Mouse (Mus musculus) heart, embryonic 14.5 days (tissue): ENCODE measurements at regions not wholly inside any gene's neighbourhood (a gene's known extent, or its start where the extent isn't known, plus 50 kb on each side); places are given as distances from the start of the nearest gene placed in this dataset.

ENCODE experiments used
- ATAC-seq: fragments of 200-750 bp; cut with Nextera tagmentation; 2 replicates; pipeline ENCODE4 v1.8.0; 2017; ENCODE audit warnings: low read depth, moderate TSS enrichment; ENCODE audit not compliant: insufficient number of reproducible peaks, insufficient read depth, low FRiP score
- H3K27ac ChIP-seq, 2 experiments: fragments of 200-500 bp in 1 of 2; fragments of 300-500 bp in 1 of 2; sonication (generic) in 1 of 2; replicated peaks in 1 of 2; 2 replicates each; pipeline ENCODE4 v1.5.1; 2012 to 2014; ENCODE audit warnings: low read depth in 2 of 2, low read length in 2 of 2, control low read depth in 1 of 2, mild to moderate bottlenecking in 1 of 2, mixed read lengths in 1 of 2; ENCODE audit not compliant: control insufficient read depth in 1 of 2, insufficient read depth in 1 of 2
- H3K27me3 ChIP-seq: fragments of 300-500 bp; sonication (generic); 2 replicates; pipeline ENCODE4 v1.6.1; 2014; ENCODE audit warnings: mild to moderate bottlenecking, low read length, control low read depth; ENCODE audit not compliant: control insufficient read depth, insufficient read depth
- H3K36me3 ChIP-seq: fragments of 300-500 bp; sonication (generic); 2 replicates; pipeline ENCODE4 v1.6.1; 2014; ENCODE audit warnings: mild to moderate bottlenecking, control low read depth, low read length, mixed read lengths; ENCODE audit not compliant: control insufficient read depth, insufficient read depth
- H3K4me1 ChIP-seq, 2 experiments: fragments of 200-500 bp in 1 of 2; fragments of 300-500 bp in 1 of 2; sonication (generic) in 1 of 2; 2 replicates each; pipeline ENCODE4 v1.6.1; 2012 to 2014; ENCODE audit warnings: low read length in 2 of 2, control low read depth in 1 of 2, mixed read lengths in 1 of 2; ENCODE audit not compliant: control insufficient read depth in 2 of 2, insufficient read depth in 2 of 2
- H3K4me2 ChIP-seq: fragments of 300-500 bp; sonication (generic); 2 replicates; pipeline ENCODE4 v1.6.1; 2014; ENCODE audit warnings: mild to moderate bottlenecking, low read length
- H3K4me3 ChIP-seq, 2 experiments: fragments of 200-500 bp in 1 of 2; fragments of 300-500 bp in 1 of 2; sonication (generic) in 1 of 2; 2 replicates each; pipeline ENCODE4 v1.5.1; 2012 to 2014; ENCODE audit warnings: low read length in 2 of 2, mild to moderate bottlenecking in 2 of 2, control low read depth in 1 of 2, low read depth in 1 of 2, moderate library complexity in 1 of 2; ENCODE audit not compliant: control insufficient read depth in 1 of 2, insufficient read depth in 1 of 2
- H3K9ac ChIP-seq: fragments of 300-500 bp; sonication (generic); 2 replicates; pipeline ENCODE4 v1.6.1; 2014; ENCODE audit warnings: mild to moderate bottlenecking, low read length
- H3K9me3 ChIP-seq: fragments of 300-500 bp; sonication (generic); 2 replicates; pipeline ENCODE4 v1.6.1; 2016; ENCODE audit warnings: low read length, control low read depth; ENCODE audit not compliant: control insufficient read depth
- WGBS: fragments of 180-500 bp; shearing (Covaris S2); extraction: QIAGEN DNeasy Blood & Tissue Kit; methylation state at CpG from one replicate; pipeline ENCODE4 v1.1.7; 2014; 5-methylcytosine and 5-hydroxymethylcytosine counted together

DNA sequence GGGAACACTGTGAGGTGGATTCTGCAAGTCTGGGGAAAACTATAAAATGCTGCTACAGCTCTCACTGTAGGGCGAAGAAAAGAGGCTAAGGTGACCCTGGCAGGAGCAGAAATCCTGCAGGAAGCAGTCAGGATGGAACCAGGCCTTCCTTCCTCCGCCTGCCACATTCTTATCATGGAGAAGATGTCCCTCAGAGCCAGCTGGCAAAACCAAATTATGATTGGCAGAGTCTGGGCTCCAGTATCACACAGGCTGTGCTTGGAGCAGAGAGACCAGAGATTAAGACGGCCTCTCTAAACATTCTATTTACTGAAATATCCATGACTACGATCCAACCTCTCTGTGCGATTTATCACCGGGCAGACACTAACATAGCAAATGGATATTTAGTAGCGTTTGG lies 92.2 kb upstream of the Max start:
- no peak overlapping the region for H3K4me2 ChIP-seq
- no peaks in the 10 kb centered on the region for H3K9me3 ChIP-seq
- 86% methylated on average over 7 of the region's 7 CpGs for WGBS
- H3K27ac ChIP-seq: no peak overlapping the region
- H3K36me3 ChIP-seq: no peaks in the 10 kb centered on the region
- H3K4me1 ChIP-seq: peaks cover 0 to 5% of the 10 kb centered on the region in 2 experiments; a peak in 1 of 4 replicates
- no peak for ATAC-seq
- no peak overlapping the region for H3K4me3 ChIP-seq
- H3K27me3 ChIP-seq: peaks cover 5% of the 10 kb centered on the region; the same call in 1 of the 2 replicates
- H3K9ac ChIP-seq: no peak overlapping the region

- no peak overlapping the region for H3K9ac ChIP-seq
- no peak overlapping the region for H3K4me2 ChIP-seq
- no peak overlapping the region for H3K27ac ChIP-seq
- peaks cover 5% of the 10 kb centered on the region; the same call in 1 of the 2 replicates for H3K27me3 ChIP-seq
- no peaks in the 10 kb centered on the region for H3K36me3 ChIP-seq
- peaks cover 3 to 5% of the 10 kb centered on the region in 2 experiments; a peak in 2 of 4 replicates for H3K4me1 ChIP-seq
- WGBS: 47% methylated on average over 6 of the region's 6 CpGs
- H3K4me3 ChIP-seq: no peak overlapping the region
- ATAC-seq: no peak
- no peaks in the 10 kb centered on the region for H3K9me3 ChIP-seq
Observed at GRCm38 (mm10) chr12:77052853-77053252, 90.9 kb upstream of the Max start.

DNA sequence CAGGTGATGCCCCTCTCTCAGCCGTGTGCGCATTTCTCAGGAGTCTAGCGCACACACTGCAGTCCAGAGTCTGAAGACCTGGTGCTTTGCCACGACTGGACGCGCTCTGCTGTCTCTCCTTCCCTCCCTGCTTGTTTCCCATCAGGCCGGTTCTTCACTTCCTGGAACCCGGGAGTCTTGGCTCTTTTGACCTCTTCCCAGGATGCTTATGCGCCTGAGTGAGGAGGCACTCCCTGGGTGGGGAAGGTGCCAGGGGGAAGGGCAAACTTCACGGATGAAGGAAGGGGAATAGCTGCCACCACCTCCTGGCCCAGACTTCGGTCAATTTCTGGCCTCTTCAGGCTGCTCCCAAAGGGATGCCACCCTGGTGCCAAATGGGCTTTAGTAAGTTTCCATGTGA lies 86.4 kb upstream of the Max start:
- no peak overlapping the region for H3K4me3 ChIP-seq
- 42% methylated on average over 11 of the region's 11 CpGs for WGBS
- peaks cover 2 to 9% of the 10 kb centered on the region in 2 experiments; a peak in 2 of 4 replicates for H3K4me1 ChIP-seq
- no peak overlapping the region for H3K9ac ChIP-seq
- no peak overlapping the region for H3K4me2 ChIP-seq
- H3K9me3 ChIP-seq: no peaks in the 10 kb centered on the region
- H3K27me3 ChIP-seq: no peaks in the 10 kb centered on the region
- H3K36me3 ChIP-seq: no peaks in the 10 kb centered on the region
- no peak overlapping the region for H3K27ac ChIP-seq
- no peak for ATAC-seq

DNA sequence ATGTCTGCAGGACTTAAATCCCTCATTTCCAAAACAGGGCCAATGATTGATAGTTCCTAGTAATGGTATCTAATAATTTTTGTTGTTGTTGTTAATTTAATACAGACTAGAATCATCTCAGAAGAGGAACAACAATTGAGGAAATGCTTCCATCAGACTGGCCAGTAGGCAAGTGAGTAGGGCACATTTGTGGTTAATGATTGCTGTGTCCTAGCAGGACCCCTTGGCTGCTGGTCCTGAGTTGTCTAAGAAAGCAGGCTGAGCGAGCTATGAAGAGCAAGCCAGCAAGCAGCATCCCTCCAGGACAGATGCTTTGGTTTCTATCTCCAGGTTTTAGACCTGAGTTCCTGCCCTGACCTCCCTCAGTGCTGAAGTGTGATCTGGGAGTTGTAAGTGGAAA lies 85.3 kb upstream of the Max start:
- whole genome bisulfite sequencing: 69% methylated on average over 1 of the region's 1 CpGs

GRCm38 (mm10) chr12:77045956-77046355 lies 84.0 kb upstream of the Max start:
- no peak overlapping the region for H3K27ac ChIP-seq
- 0 out of 2 replicates have a peak, but pooled peaks have one; percentile 6 for ATAC-seq
- H3K9ac ChIP-seq: no peak overlapping the region
- no peak overlapping the region for H3K4me3 ChIP-seq
- H3K4me2 ChIP-seq: no peak overlapping the region
- H3K9me3 ChIP-seq: no peaks in the 10 kb centered on the region
- no peaks in the 10 kb centered on the region for H3K36me3 ChIP-seq
- peaks cover 2 to 9% of the 10 kb centered on the region in 2 experiments; a peak in 2 of 4 replicates for H3K4me1 ChIP-seq
- H3K27me3 ChIP-seq: no peaks in the 10 kb centered on the region
- 17% methylated on average over 2 of the region's 2 CpGs for WGBS

More for the DNA sequence above, 85.3 kb upstream of the Max start:
- H3K27ac ChIP-seq: no peak overlapping the region
- no peak overlapping the region for H3K4me2 ChIP-seq
- H3K9me3 ChIP-seq: no peaks in the 10 kb centered on the region
- H3K4me3 ChIP-seq: no peak overlapping the region
- H3K9ac ChIP-seq: no peak overlapping the region
- peaks cover 2 to 9% of the 10 kb centered on the region in 2 experiments; a peak in 2 of 4 replicates for H3K4me1 ChIP-seq
- no peak for ATAC-seq
- H3K36me3 ChIP-seq: no peaks in the 10 kb centered on the region
- H3K27me3 ChIP-seq: no peaks in the 10 kb centered on the region

DNA sequence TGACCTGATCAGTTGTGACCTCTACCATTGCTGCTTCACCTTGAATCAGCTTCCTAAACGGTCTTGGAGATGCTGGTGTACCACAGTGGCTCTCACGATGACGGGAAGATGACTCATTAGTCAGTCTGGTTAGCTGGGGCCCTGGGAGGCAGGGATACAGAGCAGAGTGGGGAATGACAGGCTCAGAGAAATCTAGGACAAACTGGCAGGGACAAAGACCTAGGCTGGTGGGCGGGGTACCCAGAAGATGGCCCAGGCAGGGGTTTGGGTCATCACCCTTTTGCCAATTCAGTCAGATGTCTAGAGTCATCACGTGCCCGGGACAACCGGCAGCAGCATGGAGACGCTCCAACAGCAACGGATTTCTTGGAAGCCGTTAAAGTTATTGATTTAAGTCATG lies 83.4 kb upstream of the Max start:
- Histone ChIP-seq H3K4me1 (peaks cover 2 to 9% of the 10 kb centered on the region in 2 experiments; a peak in 2 of 4 replicates), H3K4me2 (no peak overlapping the region), H3K9ac (no peak overlapping the region), H3K27me3 (no peaks in the 10 kb centered on the region), H3K4me3 (no peak overlapping the region), H3K9me3 (no peaks in the 10 kb centered on the region), H3K27ac (no peak overlapping the region), H3K36me3 (no peaks in the 10 kb centered on the region)
- ATAC-seq: no peak
- 84% methylated on average over 10 of the region's 10 CpGs for WGBS

DNA sequence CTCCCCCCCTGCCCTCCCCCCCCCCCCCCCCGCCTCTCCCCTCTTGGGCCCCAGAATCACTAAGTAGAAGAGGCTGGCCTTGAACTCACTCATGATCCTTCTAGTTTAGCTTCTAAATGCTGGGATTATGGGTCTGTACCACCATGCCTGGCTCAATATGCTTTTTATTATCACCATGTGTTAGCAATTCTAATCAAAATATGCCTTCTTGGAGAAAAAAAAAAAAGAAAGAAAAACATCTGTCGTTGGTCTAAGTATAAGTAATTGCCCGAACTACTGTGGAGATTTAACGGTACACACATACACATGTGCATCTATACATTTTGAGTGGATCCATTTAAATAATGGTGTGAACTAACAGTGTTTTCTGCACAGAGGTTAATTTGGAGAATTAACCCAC lies 80.4 kb upstream of the Max start:
- Histone ChIP-seq H3K9me3 (no peaks in the 10 kb centered on the region), H3K4me1 (peaks cover 2 to 3% of the 10 kb centered on the region in 2 experiments; a peak in 2 of 4 replicates), H3K4me3 (no peak overlapping the region), H3K9ac (no peak overlapping the region), H3K27me3 (no peaks in the 10 kb centered on the region), H3K36me3 (no peaks in the 10 kb centered on the region), H3K27ac (no peak overlapping the region), H3K4me2 (no peak overlapping the region)
- WGBS: 84% methylated on average over 3 of the region's 4 CpGs
- ATAC-seq: no peak

DNA sequence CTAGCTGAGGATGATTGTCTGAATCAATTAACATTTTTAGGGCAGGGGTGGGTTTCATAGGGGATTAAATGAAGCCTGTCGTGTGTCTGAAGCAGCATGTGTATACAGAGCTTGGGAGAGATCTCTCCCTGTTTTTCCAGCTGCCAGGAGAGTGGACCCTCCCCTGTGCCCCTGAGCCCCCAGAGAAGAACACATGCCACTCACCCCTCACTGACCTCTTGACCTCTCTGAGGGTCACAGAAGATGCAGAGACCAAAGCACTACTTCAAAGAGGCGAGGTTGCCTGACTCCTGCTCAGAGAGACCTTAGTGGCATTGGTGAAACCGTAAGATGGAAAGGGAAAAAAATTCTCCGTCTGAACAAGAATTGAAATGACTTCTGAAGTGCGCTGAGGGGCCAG lies 79.1 kb upstream of the Max start:
- Histone ChIP-seq H3K9ac (no peak overlapping the region), H3K27me3 (no peaks in the 10 kb centered on the region), H3K36me3 (no peaks in the 10 kb centered on the region), H3K27ac (no peak overlapping the region), H3K4me3 (no peak overlapping the region), H3K4me1 (peaks cover under 1 to 1% of the 10 kb centered on the region in 2 experiments; a peak in 2 of 4 replicates), H3K9me3 (no peaks in the 10 kb centered on the region), H3K4me2 (no peak overlapping the region)
- 54% methylated on average over 5 of the region's 5 CpGs for WGBS
- ATAC-seq: no peak
